Mouse (Mus musculus) T-cell, adult 2 months (primary cell): ENCODE measurements at regions not wholly inside any gene's neighbourhood (a gene's known extent, or its start where the extent isn't known, plus 50 kb on each side); places are given as distances from the start of the nearest gene placed in this dataset.

Experiments
- DNase-seq: peaks from one replicate; pipeline ENCODE4 v3.0.0; 2022; ENCODE audit warnings: low spot score

- no peak for DNase-seq
Observed at GRCm38 (mm10) chr2:179379691-179380443, 62.4 kb upstream of the Cdh4 start.

- no peak for DNase-seq
Observed at GRCm38 (mm10) chr2:179380444-179380705, 61.9 kb upstream of the Cdh4 start.

- no peak for DNase-seq
Observed at GRCm38 (mm10) chr2:179381916-179382315, 60.3 kb upstream of the Cdh4 start.

- no peak for DNase-seq
Observed at GRCm38 (mm10) chr2:179382594-179382993, 59.6 kb upstream of the Cdh4 start.

GRCm38 (mm10) chr2:179386871-179387270 is 55.4 kb upstream of the Cdh4 start:
- DNase-seq, result no peak

GRCm38 (mm10) chr2:179390486-179390885 is 51.7 kb upstream of the Cdh4 start:
- DNase-seq, result no peak

- DNase-seq, result no peak
Observed at GRCm38 (mm10) chr2:179390924-179391461, 51.2 kb upstream of the Cdh4 start.
